Mouse (Mus musculus) midbrain, embryonic 15.5 days (tissue): ENCODE measurements at regions not wholly inside any gene's neighbourhood (a gene's known extent, or its start where the extent isn't known, plus 50 kb on each side); places are given as distances from the start of the nearest gene placed in this dataset.

Source experiments
- ATAC-seq: fragments of 200-750 bp; cut with Nextera tagmentation; replicated peaks from 2 replicates; pipeline ENCODE4 v1.8.0; 2017; ENCODE audit warnings: moderate TSS enrichment
- H3K27ac ChIP-seq: fragments of 300-500 bp; sonication (generic); 2 replicates; pipeline ENCODE4 v1.5.1; 2015; ENCODE audit warnings: mild to moderate bottlenecking, inconsistent platforms
- H3K27me3 ChIP-seq: fragments of 300-500 bp; sonication (generic); replicated peaks from 2 replicates; pipeline ENCODE4 v1.6.1; 2015; ENCODE audit warnings: inconsistent platforms
- H3K36me3 ChIP-seq: fragments of 300-500 bp; sonication (generic); replicated peaks from 2 replicates; pipeline ENCODE4 v1.6.1; 2015; ENCODE audit warnings: inconsistent platforms
- H3K4me1 ChIP-seq: fragments of 300-500 bp; sonication (generic); 2 replicates; pipeline ENCODE4 v1.6.1; 2015; ENCODE audit warnings: inconsistent platforms
- H3K4me2 ChIP-seq: fragments of 300-500 bp; sonication (generic); 2 replicates; pipeline ENCODE4 v1.6.1; 2015; ENCODE audit warnings: inconsistent platforms, mild to moderate bottlenecking, moderate library complexity
- H3K4me3 ChIP-seq: fragments of 300-500 bp; sonication (generic); 2 replicates; pipeline ENCODE4 v1.5.1; 2015; ENCODE audit warnings: mild to moderate bottlenecking, inconsistent platforms
- H3K9ac ChIP-seq: fragments of 300-500 bp; sonication (generic); 2 replicates; pipeline ENCODE4 v1.6.1; 2015; ENCODE audit warnings: mild to moderate bottlenecking, inconsistent platforms
- H3K9me3 ChIP-seq: fragments of 300-500 bp; sonication (generic); 2 replicates; pipeline ENCODE4 v1.6.1; 2016; ENCODE audit warnings: inconsistent platforms
- whole genome bisulfite sequencing: fragments of 180-500 bp; shearing (Covaris S2); methylation state at CpG from one replicate; pipeline ENCODE4 v1.1.7; 2015; ENCODE audit warnings: mixed read lengths; 5-methylcytosine and 5-hydroxymethylcytosine counted together

DNA sequence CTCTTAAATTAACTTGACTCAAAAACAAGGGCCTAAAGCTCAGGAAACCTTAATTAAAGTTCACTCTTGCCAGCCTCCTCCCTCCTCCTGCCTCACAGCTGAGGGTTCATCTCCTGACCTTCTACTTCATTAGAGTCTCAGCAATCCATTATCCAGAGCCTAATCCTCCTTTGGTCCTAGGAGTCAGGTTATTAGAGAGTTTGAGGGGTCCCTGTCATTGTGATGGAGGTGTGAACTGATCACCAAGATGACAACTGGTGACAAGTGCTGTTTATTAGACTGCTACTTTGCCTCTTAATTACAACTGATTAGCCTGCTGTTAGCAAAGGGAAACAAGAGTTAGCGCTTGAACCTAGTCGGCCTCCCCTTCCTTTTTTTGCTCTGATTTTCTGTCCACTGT lies 481.1 kb downstream of the Ofcc1 start:
- no peak for ATAC-seq
- 11% methylated on average over 2 of the region's 2 CpGs for WGBS

DNA sequence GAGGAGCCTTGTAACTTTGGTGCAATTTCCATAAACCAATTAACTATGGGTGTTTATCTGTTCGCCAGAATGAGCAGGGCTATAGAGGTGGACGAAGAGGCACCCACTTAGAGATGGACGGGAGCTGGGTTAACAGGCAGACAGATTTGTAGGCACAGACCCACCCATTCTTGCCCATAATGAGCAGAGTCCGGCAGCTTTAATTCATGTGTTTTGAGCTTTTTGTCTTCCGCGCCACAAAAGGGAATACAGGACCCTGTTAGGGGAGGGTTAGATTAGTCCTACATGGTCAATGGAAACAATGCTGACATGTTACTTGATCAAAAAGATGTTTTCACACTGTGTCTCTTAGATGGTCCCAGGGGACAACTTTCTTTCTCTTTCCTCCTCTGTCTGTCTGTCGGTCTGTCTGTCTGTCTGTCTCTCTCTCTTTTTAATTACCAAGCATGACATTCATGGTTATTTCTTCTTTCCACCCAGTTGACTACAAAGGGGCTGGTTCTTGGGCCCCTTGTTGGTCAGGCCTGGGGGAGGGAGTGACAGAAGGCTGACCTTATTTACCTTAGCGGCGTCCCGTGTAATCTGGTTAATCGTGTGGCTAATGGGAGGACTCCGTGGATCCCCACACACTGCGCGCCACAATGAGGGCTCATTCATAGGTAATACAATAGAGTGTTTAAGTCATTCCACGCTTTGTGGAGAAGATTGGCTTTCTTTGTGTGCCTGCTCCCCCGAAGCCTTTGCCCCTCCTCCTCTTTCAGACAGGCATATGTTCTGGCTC lies 483.7 kb downstream of the Ofcc1 start:
- H3K36me3 ChIP-seq: no peaks in the 10 kb centered on the region
- peaks cover 56% of the 10 kb centered on the region for H3K27me3 ChIP-seq
- H3K4me2 ChIP-seq: peak overlapping the region; percentile 40
- ATAC-seq: peak; percentile 83
- no peak overlapping the region for H3K9ac ChIP-seq
- WGBS: 6% methylated on average over 16 of the region's 16 CpGs
- H3K27ac ChIP-seq: no peak overlapping the region
- H3K4me3 ChIP-seq: peak overlapping the region; percentile 12; the same call in 1 of the 2 replicates
- peaks cover 3% of the 10 kb centered on the region; the same call in 1 of the 2 replicates for H3K4me1 ChIP-seq
- H3K9me3 ChIP-seq: no peaks in the 10 kb centered on the region

More for the DNA sequence above, 481.1 kb downstream of the Ofcc1 start:
- Histone ChIP-seq H3K4me1 (peaks cover 3% of the 10 kb centered on the region; the same call in 1 of the 2 replicates), H3K27me3 (peaks cover 57% of the 10 kb centered on the region), H3K9me3 (no peaks in the 10 kb centered on the region), H3K4me3 (no peak overlapping the region), H3K27ac (no peak overlapping the region), H3K4me2 (no peak overlapping the region), H3K9ac (no peak overlapping the region), H3K36me3 (no peaks in the 10 kb centered on the region)

DNA sequence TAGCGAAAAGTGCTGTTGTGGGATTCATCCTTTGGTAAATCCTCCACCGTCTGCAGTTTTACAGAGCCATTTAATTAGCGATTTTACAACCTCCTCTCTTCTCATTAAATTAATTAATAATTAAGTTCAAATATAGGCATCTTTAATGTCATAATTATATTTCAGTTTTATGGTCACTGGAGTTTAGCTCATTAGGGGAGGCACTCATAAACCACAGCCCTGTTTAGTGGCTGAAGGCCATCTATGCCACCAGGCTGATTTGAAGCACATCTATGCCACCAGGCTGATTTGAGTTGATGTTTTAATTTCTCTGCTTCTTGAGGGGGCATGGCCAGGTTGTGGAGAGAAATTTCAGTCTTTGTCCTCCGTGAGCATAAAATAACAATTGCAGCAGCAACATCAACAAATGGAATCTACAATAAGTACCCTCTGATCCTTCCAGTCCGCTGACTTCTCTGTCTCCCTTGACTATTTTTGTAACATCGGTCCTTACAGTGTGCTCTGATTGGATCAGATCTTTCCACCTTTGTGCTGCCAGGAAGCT lies 508.9 kb downstream of the Ofcc1 start:
- 85% methylated on average over 6 of the region's 6 CpGs for WGBS
- no peaks in the 10 kb centered on the region for H3K36me3 ChIP-seq
- H3K27me3 ChIP-seq: no peaks in the 10 kb centered on the region
- H3K9ac ChIP-seq: no peak overlapping the region
- no peak overlapping the region for H3K4me2 ChIP-seq
- no peaks in the 10 kb centered on the region for H3K9me3 ChIP-seq
- no peak overlapping the region for H3K4me3 ChIP-seq
- no peaks in the 10 kb centered on the region for H3K4me1 ChIP-seq
- H3K27ac ChIP-seq: no peak overlapping the region
- ATAC-seq: no peak

DNA sequence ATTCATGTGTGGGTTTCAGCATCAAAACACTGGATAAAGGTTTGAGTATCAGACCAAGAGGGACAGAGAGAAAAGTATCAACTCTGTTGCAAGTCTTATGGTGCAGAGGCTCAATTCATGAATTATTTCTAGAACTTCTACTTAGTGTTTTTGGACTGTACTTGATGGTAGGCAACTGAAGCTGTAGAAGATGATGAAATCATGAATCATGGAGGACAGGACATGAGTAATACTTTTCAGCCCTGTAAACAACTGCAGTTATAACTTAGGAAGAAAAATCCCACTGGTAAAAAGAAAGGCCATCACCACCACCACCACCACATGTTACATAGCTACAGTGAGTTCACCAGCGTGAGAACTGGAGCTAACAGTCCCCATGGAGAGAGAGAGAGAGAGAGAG lies 511.9 kb downstream of the Ofcc1 start:
- 64% methylated on average over 1 of the region's 1 CpGs for WGBS
- H3K4me2 ChIP-seq: no peak overlapping the region
- no peaks in the 10 kb centered on the region for H3K27me3 ChIP-seq
- H3K4me3 ChIP-seq: no peak overlapping the region
- H3K4me1 ChIP-seq: no peaks in the 10 kb centered on the region
- no peak overlapping the region for H3K9ac ChIP-seq
- H3K27ac ChIP-seq: no peak overlapping the region
- H3K9me3 ChIP-seq: no peaks in the 10 kb centered on the region
- no peaks in the 10 kb centered on the region for H3K36me3 ChIP-seq
- ATAC-seq: no peak

DNA sequence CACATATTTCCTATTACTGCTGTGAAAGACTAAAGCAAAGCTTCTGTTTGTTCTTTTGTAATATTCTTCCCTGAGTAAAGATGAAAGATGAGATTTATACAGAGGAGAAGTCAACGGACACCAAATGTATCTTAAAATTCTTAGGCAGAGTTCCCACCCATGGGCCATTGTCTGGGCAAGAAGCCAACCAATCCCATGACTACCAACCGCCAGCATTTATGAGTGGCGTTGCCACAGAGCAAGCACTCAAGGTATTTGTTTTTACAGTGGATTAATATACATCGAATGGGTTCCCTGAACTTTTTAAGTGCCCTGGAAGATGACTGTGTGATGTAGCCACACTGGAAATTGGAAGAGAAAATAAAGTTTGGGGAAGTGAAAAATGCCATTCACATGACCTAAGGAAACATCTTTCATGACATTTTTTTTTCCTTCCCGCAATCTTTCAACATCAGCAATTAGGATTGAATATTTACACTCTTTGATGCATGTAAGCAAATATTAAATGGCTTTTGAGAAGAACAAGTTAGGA lies 525.1 kb downstream of the Ofcc1 start:
- H3K4me2 ChIP-seq: no peak overlapping the region
- no peaks in the 10 kb centered on the region for H3K36me3 ChIP-seq
- H3K9ac ChIP-seq: no peak overlapping the region
- no peaks in the 10 kb centered on the region for H3K9me3 ChIP-seq
- 66% methylated on average over 5 of the region's 5 CpGs for WGBS
- H3K27ac ChIP-seq: no peak overlapping the region
- H3K4me1 ChIP-seq: peaks cover 10% of the 10 kb centered on the region; the same call in 1 of the 2 replicates
- H3K4me3 ChIP-seq: no peak overlapping the region
- H3K27me3 ChIP-seq: no peaks in the 10 kb centered on the region
- ATAC-seq: no peak

DNA sequence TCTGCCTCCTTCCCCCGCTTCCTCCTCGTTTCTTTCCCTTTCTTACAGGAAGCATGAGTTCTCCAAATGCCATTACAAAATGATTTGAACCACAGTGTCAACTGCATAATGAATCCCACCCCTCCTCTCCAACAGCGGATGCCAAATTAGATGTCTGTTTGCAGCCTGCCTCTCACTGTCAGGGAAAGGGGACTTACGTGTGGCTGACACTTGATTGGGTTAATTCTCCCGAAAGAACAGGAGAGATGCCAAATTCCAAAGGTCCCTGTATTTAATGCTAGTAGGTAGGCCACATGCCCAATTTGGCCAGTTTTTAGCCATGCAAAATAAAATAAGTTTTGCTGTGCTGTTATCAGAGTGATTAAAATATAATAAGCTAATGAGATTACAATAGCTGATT lies 525.9 kb downstream of the Ofcc1 start:
- H3K4me1 ChIP-seq: peaks cover 10% of the 10 kb centered on the region; the same call in 1 of the 2 replicates
- no peaks in the 10 kb centered on the region for H3K9me3 ChIP-seq
- H3K9ac ChIP-seq: no peak overlapping the region
- no peak for ATAC-seq
- no peak overlapping the region for H3K27ac ChIP-seq
- H3K4me2 ChIP-seq: no peak overlapping the region
- 17% methylated on average over 5 of the region's 5 CpGs for WGBS
- no peaks in the 10 kb centered on the region for H3K36me3 ChIP-seq
- H3K27me3 ChIP-seq: no peaks in the 10 kb centered on the region
- H3K4me3 ChIP-seq: no peak overlapping the region

DNA sequence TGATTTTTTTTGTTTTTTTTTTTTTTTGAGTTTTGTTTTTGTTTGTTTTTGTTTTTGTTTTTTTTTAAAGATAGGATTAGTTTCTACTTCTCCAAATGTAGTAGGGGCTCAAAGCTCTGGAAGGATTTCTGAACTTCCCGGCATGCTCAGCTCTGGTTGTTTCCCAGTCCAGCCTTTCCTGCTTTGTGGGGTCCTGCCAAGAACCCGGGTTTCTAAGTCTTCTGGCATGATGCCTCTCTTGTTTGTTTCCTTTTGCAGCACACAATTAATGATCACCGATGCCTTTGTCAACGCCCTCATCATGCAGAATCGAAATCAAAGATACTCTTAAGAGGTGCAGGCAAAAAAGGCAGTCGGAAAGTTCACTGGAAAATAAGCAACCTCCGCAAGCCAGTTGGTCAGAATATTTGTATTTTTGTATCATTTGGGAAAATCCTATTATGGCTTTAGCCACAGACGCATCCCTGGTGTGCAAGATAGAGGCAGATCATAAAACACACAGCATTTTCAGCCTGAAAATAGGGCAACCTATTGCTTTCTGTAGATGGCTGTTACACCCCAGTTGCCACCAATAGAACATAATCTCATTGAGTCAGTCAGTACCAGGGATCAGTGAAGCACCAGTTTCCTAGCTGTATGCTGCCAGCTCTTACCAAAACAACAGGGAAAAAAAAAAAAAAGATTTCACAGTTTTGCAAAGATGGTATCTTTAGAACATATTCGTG lies 526.6 kb downstream of the Ofcc1 start:
- H3K4me1 ChIP-seq: peaks cover 10% of the 10 kb centered on the region; the same call in 1 of the 2 replicates
- no peak overlapping the region for H3K27ac ChIP-seq
- H3K4me2 ChIP-seq: peak overlapping the region; percentile 27; the same call in 1 of the 2 replicates
- H3K4me3 ChIP-seq: no peak overlapping the region
- 31% methylated on average over 9 of the region's 9 CpGs for WGBS
- no peaks in the 10 kb centered on the region for H3K9me3 ChIP-seq
- H3K36me3 ChIP-seq: no peaks in the 10 kb centered on the region
- no peaks in the 10 kb centered on the region for H3K27me3 ChIP-seq
- ATAC-seq: no peak; the same call in 1 of the 2 replicates
- H3K9ac ChIP-seq: no peak overlapping the region

DNA sequence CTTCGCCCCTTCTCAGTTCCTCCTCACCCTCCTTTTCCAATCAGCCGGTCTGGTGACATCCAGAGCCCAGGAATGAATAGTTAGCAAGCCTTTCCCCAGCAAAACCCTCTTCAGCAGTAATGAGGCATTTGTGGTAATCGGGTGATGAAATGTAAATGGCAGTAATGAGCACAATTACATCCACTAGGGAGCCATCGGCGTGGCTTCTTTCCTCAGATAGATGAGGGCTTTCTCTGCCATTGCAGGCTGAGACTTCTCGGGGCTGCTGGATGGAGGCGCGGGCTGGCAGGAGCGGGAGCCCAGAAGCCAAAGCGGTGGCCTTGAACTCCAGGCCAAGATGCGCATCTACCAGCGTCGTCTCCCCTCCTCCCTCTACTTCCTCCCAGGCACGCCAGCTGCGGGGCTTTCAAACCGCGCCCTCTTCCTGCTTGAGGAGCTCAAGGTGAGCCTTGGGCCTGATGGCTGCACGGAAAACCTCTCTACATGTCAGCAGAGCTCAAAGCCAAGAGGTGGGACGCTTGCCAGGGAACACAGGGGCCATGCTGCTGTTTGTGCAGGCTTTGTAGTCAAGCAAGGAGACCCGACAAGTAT lies 537.2 kb downstream of the Ofcc1 start:
- Histone ChIP-seq H3K27me3 (no peaks in the 10 kb centered on the region), H3K9me3 (no peaks in the 10 kb centered on the region), H3K4me1 (peaks cover 16% of the 10 kb centered on the region), H3K4me3 (peak overlapping the region; percentile 36), H3K27ac (peak overlapping the region; percentile 69), H3K4me2 (peak overlapping the region; percentile 65), H3K9ac (peak overlapping the region; percentile 11; the same call in 1 of the 2 replicates), H3K36me3 (no peaks in the 10 kb centered on the region)
- peak; percentile 81 for ATAC-seq
- WGBS: 9% methylated on average over 20 of the region's 20 CpGs

DNA sequence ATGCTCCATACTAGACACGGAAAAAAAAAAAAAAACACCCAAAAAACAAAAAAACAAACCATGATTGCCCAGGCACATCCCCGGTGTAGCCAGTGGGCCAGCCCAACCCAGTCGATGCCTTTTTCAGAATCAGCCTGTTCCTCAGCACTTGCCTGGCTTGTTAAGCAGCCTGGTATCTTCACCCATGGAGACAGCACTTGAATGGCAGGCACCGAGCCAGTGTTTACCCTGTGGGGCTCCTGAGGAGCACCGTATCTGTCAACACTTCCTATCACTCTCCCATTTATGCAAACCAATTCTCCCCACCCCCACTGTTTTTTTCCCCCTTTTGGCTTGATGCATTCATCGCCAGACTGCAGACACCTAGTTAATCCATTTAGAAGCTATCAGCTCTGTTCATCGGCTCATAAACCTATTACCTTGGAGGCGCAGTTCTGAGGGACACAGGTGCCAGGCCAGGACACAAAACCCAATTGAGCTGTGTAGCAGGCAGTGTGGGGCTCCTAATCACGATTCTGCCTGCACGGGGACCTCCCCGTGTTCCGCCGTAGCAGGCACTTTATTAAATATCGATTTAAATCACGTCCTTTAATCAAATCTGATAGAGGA lies 537.8 kb downstream of the Ofcc1 start:
- ATAC-seq: peak; percentile 91
- Histone ChIP-seq H3K9ac (0 out of 2 replicates have a peak overlapping the region, but pooled peaks have one; percentile 11), H3K9me3 (no peaks in the 10 kb centered on the region), H3K4me1 (peaks cover 16% of the 10 kb centered on the region), H3K27ac (peak overlapping the region; percentile 69), H3K27me3 (no peaks in the 10 kb centered on the region), H3K4me2 (peak overlapping the region; percentile 65), H3K4me3 (peak overlapping the region; percentile 36), H3K36me3 (no peaks in the 10 kb centered on the region)
- 17% methylated on average over 15 of the region's 15 CpGs for WGBS

DNA sequence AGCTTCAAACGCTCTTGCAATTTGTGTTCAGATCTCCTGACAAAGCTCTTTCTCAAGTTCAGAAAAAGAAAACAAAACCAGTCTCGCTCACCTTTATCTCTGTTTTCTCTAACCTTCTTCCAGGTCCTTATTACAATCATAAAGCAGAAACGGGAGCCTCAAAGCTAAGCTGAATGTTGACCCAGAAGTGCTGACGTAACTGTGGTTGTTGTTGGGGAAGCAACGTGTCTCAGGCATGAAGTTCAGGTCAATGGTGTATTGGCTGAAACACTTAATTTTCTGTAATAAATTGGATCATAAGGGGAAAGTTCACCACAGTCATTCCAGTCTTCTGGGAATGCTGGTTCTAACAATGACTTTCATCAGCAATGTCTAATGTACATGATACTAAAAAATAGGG lies 586.7 kb downstream of the Ofcc1 start:
- no peaks in the 10 kb centered on the region for H3K27me3 ChIP-seq
- H3K4me1 ChIP-seq: no peaks in the 10 kb centered on the region
- no peak overlapping the region for H3K4me3 ChIP-seq
- no peak overlapping the region for H3K27ac ChIP-seq
- H3K36me3 ChIP-seq: no peaks in the 10 kb centered on the region
- no peak overlapping the region for H3K9ac ChIP-seq
- ATAC-seq: no peak
- no peak overlapping the region for H3K4me2 ChIP-seq
- WGBS: 78% methylated on average over 5 of the region's 5 CpGs
- no peaks in the 10 kb centered on the region for H3K9me3 ChIP-seq

DNA sequence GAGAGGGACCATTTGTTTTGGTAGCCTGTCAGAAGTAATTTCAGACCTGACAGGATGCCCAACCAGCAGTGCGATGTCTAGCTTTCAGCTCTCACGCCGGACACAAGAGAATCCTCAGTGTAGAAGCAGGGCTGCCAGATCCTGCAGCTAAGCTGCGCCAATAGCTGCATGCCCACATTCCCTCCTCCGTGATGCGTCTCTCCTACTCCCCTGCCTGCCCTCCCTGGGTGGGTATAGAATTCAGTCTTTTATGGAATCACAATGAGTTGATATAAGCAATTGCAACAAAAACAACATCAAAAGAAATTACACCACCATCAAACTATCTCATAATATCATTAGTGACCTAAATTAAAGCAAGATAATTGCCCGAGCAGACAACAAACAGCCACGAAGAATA lies 587.1 kb downstream of the Ofcc1 start:
- no peaks in the 10 kb centered on the region for H3K27me3 ChIP-seq
- WGBS: 70% methylated on average over 8 of the region's 8 CpGs
- H3K4me2 ChIP-seq: no peak overlapping the region
- no peaks in the 10 kb centered on the region for H3K36me3 ChIP-seq
- H3K4me1 ChIP-seq: no peaks in the 10 kb centered on the region
- no peak overlapping the region for H3K27ac ChIP-seq
- no peak for ATAC-seq
- H3K9me3 ChIP-seq: no peaks in the 10 kb centered on the region
- no peak overlapping the region for H3K4me3 ChIP-seq
- H3K9ac ChIP-seq: no peak overlapping the region
